Mouse (Mus musculus) right cerebral cortex, postnatal 10 days (tissue): ENCODE data around the gene Glis1.
A peak's percentile ranks its signal among the peaks of the same experiment; 100 is the strongest.

ENCODE experiments used
- DNase-seq, 2 experiments: peaks; one replicate each; pipeline ENCODE4 v3.0.0; 2021; ENCODE audit warnings: low spot score in 2 of 2

Gene Glis1

GRCm38 (mm10) chr4:107452266-107453015 lies 18.1 kb downstream of the Glis1 start:
- no peak for DNase-seq

- peak; percentile 87 to 93 for DNase-seq
Measured at GRCm38 (mm10) chr4:107453141-107453984, 19.0 kb downstream of the Glis1 start.

GRCm38 (mm10) chr4:107457602-107458001 lies 23.2 kb downstream of the Glis1 start:
- DNase-seq: no peak

- DNase-seq: no peak
Measured at GRCm38 (mm10) chr4:107458907-107459306, 24.5 kb downstream of the Glis1 start.

GRCm38 (mm10) chr4:107459461-107459860 lies 25.1 kb downstream of the Glis1 start:
- no peak for DNase-seq

GRCm38 (mm10) chr4:107460468-107460867 lies 26.1 kb downstream of the Glis1 start:
- no peak for DNase-seq

GRCm38 (mm10) chr4:107467831-107468230 lies 33.4 kb downstream of the Glis1 start:
- no peak for DNase-seq

- no peak for DNase-seq
Measured at GRCm38 (mm10) chr4:107468264-107468663, 33.9 kb downstream of the Glis1 start.

GRCm38 (mm10) chr4:107468768-107469167 lies 34.4 kb downstream of the Glis1 start:
- no peak for DNase-seq

- DNase-seq: no peak
Measured at GRCm38 (mm10) chr4:107476266-107476665, 41.9 kb downstream of the Glis1 start.

- no peak for DNase-seq
Measured at GRCm38 (mm10) chr4:107479015-107479414, 44.6 kb downstream of the Glis1 start.

GRCm38 (mm10) chr4:107482541-107482940 lies 48.1 kb downstream of the Glis1 start:
- no peak for DNase-seq

- no peak for DNase-seq
Measured at GRCm38 (mm10) chr4:107483556-107484220, 49.3 kb downstream of the Glis1 start.

GRCm38 (mm10) chr4:107484221-107484575 lies 49.8 kb downstream of the Glis1 start:
- no peak for DNase-seq

- DNase-seq: no peak
Measured at GRCm38 (mm10) chr4:107485903-107486302, 51.5 kb downstream of the Glis1 start.

GRCm38 (mm10) chr4:107489121-107489840 lies 54.9 kb downstream of the Glis1 start:
- peak; percentile 43 to 45 for DNase-seq

GRCm38 (mm10) chr4:107492991-107493390 lies 58.6 kb downstream of the Glis1 start:
- DNase-seq: no peak

- no peak for DNase-seq
Measured at GRCm38 (mm10) chr4:107495751-107496430, 61.5 kb downstream of the Glis1 start.

- no peak for DNase-seq
Measured at GRCm38 (mm10) chr4:107497430-107497935, 63.1 kb downstream of the Glis1 start.

- DNase-seq: peak in 1 of 2 experiments; percentile 51
Measured at GRCm38 (mm10) chr4:107502601-107503051, 68.2 kb downstream of the Glis1 start.

- peak in 1 of 2 experiments; percentile 13 for DNase-seq
Measured at GRCm38 (mm10) chr4:107514981-107515380, 80.6 kb downstream of the Glis1 start.
